Mouse (Mus musculus): ENCODE results near the gene A730015C16Rik. TPM values are rescaled to one million over a fixed set of nuclear protein-coding genes. Genes with fewer than 3 reads are reported as not detected.

A730015C16Rik gene
- 1.2 TPM for polyA plus RNA-seq (2014; fragmentation: Illumina TruSeq; extraction: RNeasy Lipid Tissue Mini Kit (QIAGEN cat#74804); ENCODE audit: low read depth, low replicate concordance)

DNA sequence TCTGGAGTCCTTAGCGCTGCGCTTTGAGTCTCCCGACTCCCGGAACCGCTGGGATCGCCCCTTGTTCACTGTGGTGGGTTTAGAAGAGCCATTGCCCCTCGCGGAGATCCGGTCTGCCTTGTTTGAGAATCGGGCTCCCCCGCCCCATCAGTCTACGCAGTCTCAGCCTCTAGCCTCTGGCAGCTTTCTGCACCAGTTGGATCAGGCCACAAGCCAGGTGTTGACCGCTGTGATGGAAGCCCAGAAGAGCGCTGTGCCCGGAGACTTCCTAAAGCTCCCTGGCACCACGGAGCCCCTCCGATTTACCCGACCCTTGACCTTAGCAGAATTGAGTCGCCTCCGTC lies at the start of gene A730015C16Rik:
Gene A730015C16Rik, minus strand, starts transcription at position 115 of the 344 bp plus-strand sequence.

DNA sequence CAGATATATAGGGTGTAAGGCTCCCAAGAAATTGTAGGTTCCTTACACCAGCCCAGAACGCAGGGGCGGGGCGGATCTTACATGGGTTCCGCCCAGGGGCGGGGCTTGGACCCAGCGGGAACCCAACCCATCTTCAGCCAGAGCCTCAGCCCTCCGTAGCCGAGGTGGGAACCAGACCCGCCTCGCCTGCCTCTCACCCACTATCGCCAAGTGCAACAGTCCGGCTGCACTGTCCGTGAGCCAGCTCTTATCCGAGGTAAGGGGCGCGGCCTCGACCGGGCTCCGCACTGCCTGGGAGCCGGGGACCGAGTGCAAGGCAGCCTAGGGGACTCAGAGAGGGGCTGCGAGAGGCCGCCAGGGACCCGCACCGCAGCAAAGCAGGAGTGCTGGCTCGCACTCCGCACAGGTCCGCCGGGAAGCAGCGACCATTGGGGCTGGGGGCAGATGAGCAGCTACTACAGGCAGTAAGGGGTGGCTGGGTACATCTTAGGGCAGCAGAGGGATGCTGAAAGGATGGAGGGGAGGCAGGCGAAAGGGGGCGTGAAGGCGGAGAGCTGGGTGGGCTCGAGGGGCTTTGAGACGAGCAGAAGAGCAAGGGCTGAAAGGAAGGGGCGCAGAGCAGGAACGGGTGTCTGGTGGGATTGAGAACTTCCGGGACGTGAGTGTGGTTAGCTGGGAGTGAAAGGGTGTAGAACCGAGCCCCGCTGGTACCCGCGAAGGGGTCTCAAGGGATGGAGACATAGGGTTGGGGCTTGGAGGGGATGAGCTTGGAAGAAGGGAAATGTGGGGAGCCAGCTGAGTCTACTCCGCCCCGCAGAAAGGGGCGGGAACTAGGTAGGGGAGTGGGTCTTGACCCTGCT lies 30.8 kb upstream of the A730015C16Rik start, which contains the start of gene Rab3b:
Gene Rab3b, plus strand, starts transcription at position 101 of the 860 bp plus-strand sequence.

DNA sequence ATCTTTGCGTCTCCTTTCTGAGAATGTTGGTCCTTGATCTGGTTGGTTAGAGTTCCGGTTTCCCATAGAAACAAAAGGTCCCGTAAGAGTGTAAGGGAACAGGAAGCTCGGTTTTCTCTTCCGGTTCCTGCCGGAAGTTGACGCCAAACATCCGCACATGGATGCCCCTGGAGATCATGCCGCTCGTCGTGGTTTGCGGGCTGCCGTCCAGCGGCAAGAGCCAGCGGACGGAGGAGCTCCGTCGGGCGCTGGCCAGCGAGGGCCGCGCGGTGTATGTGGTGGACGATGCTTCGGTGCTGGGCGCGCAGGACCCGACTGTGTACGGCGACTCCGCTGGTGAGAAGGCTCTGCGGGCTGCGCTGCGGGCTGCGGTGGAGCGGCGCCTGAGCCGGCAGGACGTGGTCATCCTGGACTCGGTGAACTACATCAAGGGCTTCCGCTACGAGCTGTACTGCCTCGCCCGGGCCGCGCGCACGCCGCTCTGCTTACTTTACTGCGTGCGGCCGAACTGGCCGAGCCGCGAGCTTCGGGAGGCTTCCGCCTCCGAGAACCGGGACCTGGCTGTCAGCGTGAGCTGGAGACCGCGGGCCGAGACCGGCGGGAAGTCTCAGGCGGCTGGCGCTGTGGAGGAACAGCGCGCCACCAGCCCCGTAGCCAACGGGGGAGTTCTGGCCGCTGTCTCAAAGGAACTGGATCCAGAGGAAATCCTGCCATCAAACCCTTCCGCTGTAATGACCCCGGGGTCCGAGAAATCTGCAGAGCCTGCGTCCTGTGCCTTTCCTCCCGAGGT lies 509 bp downstream of the A730015C16Rik start, which contains the start of gene Kti12:
Gene Kti12, plus strand, starts transcription at position 71 of the 790 bp plus-strand sequence.

DNA sequence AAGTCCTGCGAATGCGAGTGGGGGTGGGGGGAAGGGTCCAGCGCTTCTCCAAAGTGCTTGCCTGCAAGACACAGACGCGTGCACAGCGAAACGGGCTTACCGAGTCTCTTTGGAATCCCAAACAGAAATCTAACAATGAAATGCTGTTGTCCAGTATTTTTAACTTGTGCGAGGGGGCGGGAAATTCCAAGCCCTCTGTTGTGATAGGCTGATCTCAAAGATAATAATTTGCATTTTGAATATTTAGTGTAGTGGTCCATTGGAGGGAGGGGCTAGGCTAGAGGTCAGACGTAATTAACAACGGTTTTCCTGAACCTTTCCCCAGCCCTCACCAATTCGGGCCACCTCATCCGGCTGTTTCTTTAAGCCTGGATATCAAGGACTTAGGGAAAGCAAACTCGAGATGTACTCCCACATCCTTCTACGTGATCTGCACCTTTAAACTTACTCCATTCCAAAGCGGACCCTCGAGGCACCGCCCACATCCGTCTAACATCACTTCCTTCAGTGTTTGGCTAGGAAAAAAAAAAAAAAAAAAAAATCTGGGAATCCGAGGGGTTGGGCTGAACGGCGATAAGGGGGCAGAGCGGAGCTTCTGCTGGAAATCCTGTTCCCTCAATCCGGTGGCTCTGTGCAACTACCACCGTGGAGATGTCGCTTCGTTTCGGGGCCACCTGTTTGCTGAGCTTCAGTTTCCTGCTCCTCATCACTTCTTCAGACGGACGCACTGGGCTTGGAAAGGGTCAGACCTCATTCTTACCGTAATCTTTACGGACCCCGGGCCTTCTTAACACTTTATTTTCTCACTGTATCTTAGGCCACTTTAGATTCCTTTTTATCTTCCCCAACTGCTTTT lies 14.1 kb downstream of the A730015C16Rik start, which contains the start of gene Txndc12:
Gene Txndc12, plus strand, starts transcription at position 487 of the 856 bp plus-strand sequence.

DNA sequence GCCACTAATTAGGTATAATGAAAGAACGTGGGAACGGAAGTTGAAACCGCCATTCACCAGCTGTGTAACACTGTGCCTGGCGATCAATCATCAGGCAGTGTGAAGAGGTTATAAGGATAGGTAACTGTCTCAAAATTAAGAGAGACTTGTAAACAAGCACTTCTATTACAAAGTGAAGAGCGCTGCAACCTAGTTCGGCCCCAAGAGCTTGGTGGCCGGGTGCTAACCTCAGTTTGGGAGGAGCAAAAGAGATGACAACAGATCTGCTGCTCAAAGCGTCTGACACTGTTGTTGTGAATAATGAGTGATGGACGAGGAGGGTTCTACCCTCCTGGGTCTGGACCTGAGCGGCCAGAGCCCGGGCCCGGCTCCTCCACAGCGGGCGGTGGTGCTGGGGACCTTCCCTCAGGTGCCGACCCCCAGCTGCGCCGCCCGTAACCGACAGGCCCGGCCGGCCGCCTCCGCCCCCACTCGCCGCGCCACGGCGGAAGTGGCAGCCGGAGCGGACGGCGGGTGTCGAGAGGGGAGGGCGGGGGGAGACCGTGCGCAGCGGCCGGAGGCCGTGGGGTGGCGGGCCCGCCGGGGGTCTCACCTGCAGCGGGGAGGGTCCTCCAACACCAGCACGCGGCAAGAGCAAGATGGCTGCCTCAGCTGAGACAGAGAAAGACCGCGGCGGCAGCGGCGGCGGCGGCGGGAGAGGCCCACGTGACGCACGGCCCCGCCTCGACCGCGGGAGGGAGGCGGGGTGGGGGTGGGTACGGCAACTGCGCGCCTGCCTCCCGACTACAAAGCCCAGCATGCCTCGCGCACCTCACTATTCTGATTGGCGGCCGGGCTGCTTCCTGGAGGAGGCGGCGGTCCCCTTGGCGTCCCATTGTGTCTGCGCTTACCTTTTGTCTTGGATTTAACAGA lies 15.2 kb downstream of the A730015C16Rik start, which contains the start of gene Btf3l4:
Gene Btf3l4, minus strand, starts transcription at position 699 of the 912 bp plus-strand sequence.

Other genes starting within 250 kb of the A730015C16Rik start
- 65.0 TPM for gene Cc2d1b, start 228.7 kb downstream of the A730015C16Rik start, polyA plus RNA-seq (2014; fragmentation: Illumina TruSeq; extraction: RNeasy Lipid Tissue Mini Kit (QIAGEN cat#74804); ENCODE audit: low read depth, low replicate concordance)
- 0.55 TPM for gene 3110021N24Rik, start 129.0 kb downstream of the A730015C16Rik start, polyA plus RNA-seq (2014; fragmentation: Illumina TruSeq; extraction: RNeasy Lipid Tissue Mini Kit (QIAGEN cat#74804); ENCODE audit: low read depth, low replicate concordance)
- 12.4 TPM for gene Zfyve9, start 67.8 kb downstream of the A730015C16Rik start, polyA plus RNA-seq (2014; fragmentation: Illumina TruSeq; extraction: RNeasy Lipid Tissue Mini Kit (QIAGEN cat#74804); ENCODE audit: low read depth, low replicate concordance)
- gene Btf3l4, start 15.0 kb downstream of the A730015C16Rik start, polyA plus RNA-seq (2014; fragmentation: Illumina TruSeq; extraction: RNeasy Lipid Tissue Mini Kit (QIAGEN cat#74804); ENCODE audit: low read depth, low replicate concordance), result 475 TPM
- gene Txndc12, start 14.0 kb downstream of the A730015C16Rik start, polyA plus RNA-seq (2014; fragmentation: Illumina TruSeq; extraction: RNeasy Lipid Tissue Mini Kit (QIAGEN cat#74804); ENCODE audit: low read depth, low replicate concordance), result 39.1 TPM
- 13.8 TPM for gene Kti12, start 834 bp downstream of the A730015C16Rik start, polyA plus RNA-seq (2014; fragmentation: Illumina TruSeq; extraction: RNeasy Lipid Tissue Mini Kit (QIAGEN cat#74804); ENCODE audit: low read depth, low replicate concordance)
- 3.6 TPM for gene Rab3b, start 30.4 kb upstream of the A730015C16Rik start, polyA plus RNA-seq (2014; fragmentation: Illumina TruSeq; extraction: RNeasy Lipid Tissue Mini Kit (QIAGEN cat#74804); ENCODE audit: low read depth, low replicate concordance)
- gene Nrd1, start 152.0 kb upstream of the A730015C16Rik start, polyA plus RNA-seq (2014; fragmentation: Illumina TruSeq; extraction: RNeasy Lipid Tissue Mini Kit (QIAGEN cat#74804); ENCODE audit: low read depth, low replicate concordance), result 1,681 TPM

Data from testis, adult 10 weeks (tissue).